Mouse (Mus musculus) neural tube, embryonic 13.5 days (tissue): ENCODE measurements around the gene Mrps6. TPM values are rescaled to one million over a fixed set of nuclear protein-coding genes. Genes with fewer than 3 reads are reported as not detected.
A peak's percentile ranks its signal among the peaks of the same experiment; 100 is the strongest.

Experiments
- ATAC-seq: fragments of 200-750 bp; cut with Nextera tagmentation; 2 replicates; pipeline ENCODE4 v1.8.0; 2017; ENCODE audit warnings: low read depth, mild to moderate bottlenecking, moderate TSS enrichment, moderate library complexity
- H3K27ac ChIP-seq: fragments of 300-500 bp; sonication (generic); replicated peaks from 2 replicates; pipeline ENCODE4 v1.5.1; 2015; ENCODE audit warnings: moderate library complexity, mild to moderate bottlenecking, inconsistent platforms
- H3K27me3 ChIP-seq: fragments of 300-500 bp; sonication (generic); 2 replicates; pipeline ENCODE4 v1.6.1; 2015; ENCODE audit warnings: mild to moderate bottlenecking, inconsistent platforms
- H3K36me3 ChIP-seq: fragments of 300-500 bp; sonication (generic); 2 replicates; pipeline ENCODE4 v1.6.1; 2015; ENCODE audit warnings: mild to moderate bottlenecking, inconsistent platforms
- H3K4me1 ChIP-seq: fragments of 300-500 bp; sonication (generic); replicated peaks from 2 replicates; pipeline ENCODE4 v1.6.1; 2015; ENCODE audit warnings: inconsistent platforms
- H3K4me2 ChIP-seq: fragments of 300-500 bp; sonication (generic); 2 replicates; pipeline ENCODE4 v1.6.1; 2015; ENCODE audit warnings: inconsistent platforms, mild to moderate bottlenecking, moderate library complexity
- H3K4me3 ChIP-seq: fragments of 300-500 bp; sonication (generic); 2 replicates; pipeline ENCODE4 v1.5.1; 2015; ENCODE audit warnings: mild to moderate bottlenecking, inconsistent platforms
- H3K9ac ChIP-seq: fragments of 300-500 bp; sonication (generic); 2 replicates; pipeline ENCODE4 v1.6.1; 2015; ENCODE audit warnings: moderate library complexity, mild to moderate bottlenecking, inconsistent platforms
- H3K9me3 ChIP-seq: fragments of 300-500 bp; sonication (generic); 2 replicates; pipeline ENCODE4 v1.6.1; 2016; ENCODE audit warnings: inconsistent platforms
- WGBS: fragments of 180-500 bp; shearing (Covaris S2); methylation state at CpG from one replicate; pipeline ENCODE4 v1.1.7; 2015; 5-methylcytosine and 5-hydroxymethylcytosine counted together
- polyA plus RNA-seq: library from polyadenylated mRNA; unstranded; fragments of >200 nt; fragmentation: Nextera tagmentation; extraction: Ambion mirVana; gene quantifications from 2 replicates; pipeline ENCODE4 v1.2.1, GENCODE M21; 2015

The Mrps6 gene
- polyA plus RNA-seq, 1 experiment from 2014 or later, result 167 TPM

DNA sequence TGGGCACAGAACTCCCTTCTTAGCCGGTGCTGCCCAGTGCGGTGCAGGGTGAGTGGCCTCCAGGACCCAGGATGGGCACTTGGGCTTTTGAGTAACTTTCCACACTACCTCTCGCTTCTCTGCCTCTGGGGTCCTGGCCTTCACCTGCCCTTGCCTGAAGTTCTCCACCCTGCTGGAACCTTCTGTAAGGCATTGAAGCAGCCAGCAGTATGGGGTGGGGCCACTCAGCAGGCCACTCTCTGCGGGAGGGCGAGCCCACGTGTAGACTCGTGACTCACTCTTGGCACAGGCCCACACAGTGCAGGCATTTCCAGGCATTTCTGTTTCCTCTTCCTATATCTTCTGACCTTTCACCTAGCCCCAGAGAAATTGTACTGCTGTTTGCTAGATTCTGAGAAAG lies 18.6 kb upstream of the Mrps6 start:
- Histone ChIP-seq H3K4me1 (no peaks in the 10 kb centered on the region), H3K4me3 (no peak overlapping the region), H3K36me3 (no peaks in the 10 kb centered on the region), H3K27ac (no peak overlapping the region), H3K27me3 (no peaks in the 10 kb centered on the region), H3K4me2 (no peak overlapping the region), H3K9me3 (no peaks in the 10 kb centered on the region), H3K9ac (no peak overlapping the region)
- WGBS, result 92% methylated on average over 7 of the region's 7 CpGs
- no peak for ATAC-seq

DNA sequence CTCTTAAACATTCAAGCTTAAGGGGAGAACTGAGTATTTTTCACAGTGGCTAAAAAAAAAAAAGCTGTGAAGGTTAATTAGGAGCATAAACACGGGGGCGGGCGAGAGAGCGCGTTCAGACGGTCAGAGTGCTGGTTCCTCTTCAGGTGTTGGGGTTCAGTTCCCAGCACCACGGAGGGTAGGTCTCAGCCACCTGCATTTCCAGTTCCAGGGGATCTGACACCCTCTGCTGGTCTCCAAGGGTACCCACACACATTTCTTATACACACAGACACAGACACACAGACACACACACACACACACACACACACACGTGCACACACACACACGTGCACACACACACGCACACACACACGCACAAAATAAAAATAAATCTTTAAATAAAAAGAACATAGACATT lies 18.1 kb upstream of the Mrps6 start:
- H3K4me2 ChIP-seq, result no peak overlapping the region
- 96% methylated on average over 11 of the region's 11 CpGs for WGBS
- no peak overlapping the region for H3K4me3 ChIP-seq
- no peaks in the 10 kb centered on the region for H3K36me3 ChIP-seq
- H3K9me3 ChIP-seq, result no peaks in the 10 kb centered on the region
- no peak overlapping the region for H3K27ac ChIP-seq
- no peaks in the 10 kb centered on the region for H3K4me1 ChIP-seq
- H3K9ac ChIP-seq, result no peak overlapping the region
- H3K27me3 ChIP-seq, result no peaks in the 10 kb centered on the region
- ATAC-seq, result no peak

DNA sequence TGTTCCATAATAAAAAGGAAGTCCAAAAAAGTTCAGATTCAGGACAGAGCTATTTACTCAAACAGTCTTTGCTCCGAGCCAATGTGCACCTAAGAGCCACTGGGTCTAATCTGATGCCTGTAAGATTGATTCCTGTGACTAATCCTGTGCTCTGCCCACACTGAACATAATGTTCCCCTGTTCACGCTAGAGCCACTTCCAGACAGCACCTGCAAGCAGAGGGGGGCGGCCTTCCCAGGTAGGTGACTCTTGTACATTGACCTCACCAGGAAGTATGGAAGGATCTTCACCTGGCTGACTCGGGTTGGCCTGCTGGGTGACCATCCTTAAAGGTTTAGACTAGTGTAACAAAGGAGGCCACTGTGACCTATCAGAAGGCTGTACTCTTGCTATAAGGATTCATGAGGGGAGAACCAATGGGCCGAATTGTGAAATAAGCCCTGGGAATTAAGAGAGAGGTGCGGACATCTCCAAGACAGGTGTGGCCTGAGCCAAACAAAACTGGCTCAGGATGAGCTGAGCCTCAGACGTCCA lies 6.2 kb upstream of the Mrps6 start:
- H3K4me1 ChIP-seq, result no peaks in the 10 kb centered on the region; the same call in 1 of the 2 replicates
- H3K9me3 ChIP-seq, result peaks cover 7% of the 10 kb centered on the region; the same call in 1 of the 2 replicates
- no peak overlapping the region for H3K4me2 ChIP-seq
- H3K4me3 ChIP-seq, result no peak overlapping the region
- no peak overlapping the region for H3K9ac ChIP-seq
- no peak overlapping the region for H3K27ac ChIP-seq
- H3K36me3 ChIP-seq, result no peaks in the 10 kb centered on the region
- ATAC-seq, result no peak
- no peaks in the 10 kb centered on the region for H3K27me3 ChIP-seq
- WGBS, result 81% methylated on average over 7 of the region's 7 CpGs

DNA sequence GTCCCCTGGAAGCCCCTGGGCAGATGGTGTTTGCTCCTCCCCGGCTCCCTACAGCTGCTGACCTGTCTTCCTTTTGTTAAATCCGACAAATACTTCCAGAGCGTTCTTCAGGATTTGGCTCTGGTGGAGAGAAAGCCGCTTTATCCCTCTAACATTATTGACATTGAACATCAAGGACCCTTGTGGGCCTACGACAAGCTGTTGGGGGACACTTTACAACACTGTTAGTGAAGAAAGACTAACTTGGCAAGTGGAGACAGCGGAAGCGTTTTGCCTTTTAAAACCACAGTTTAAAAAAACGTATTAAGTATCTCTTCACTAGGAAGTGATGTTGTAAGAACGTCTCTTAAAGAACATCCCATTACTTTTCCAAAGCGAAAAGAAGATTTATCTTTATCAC lies 5.5 kb upstream of the Mrps6 start:
- H3K36me3 ChIP-seq, result no peaks in the 10 kb centered on the region
- peaks cover 7% of the 10 kb centered on the region; the same call in 1 of the 2 replicates for H3K4me1 ChIP-seq
- peaks cover 7% of the 10 kb centered on the region; the same call in 1 of the 2 replicates for H3K9me3 ChIP-seq
- H3K27me3 ChIP-seq, result no peaks in the 10 kb centered on the region
- no peak overlapping the region for H3K4me2 ChIP-seq
- no peak overlapping the region for H3K27ac ChIP-seq
- WGBS, result 83% methylated on average over 10 of the region's 10 CpGs
- no peak overlapping the region for H3K4me3 ChIP-seq
- no peak for ATAC-seq
- no peak overlapping the region for H3K9ac ChIP-seq

DNA sequence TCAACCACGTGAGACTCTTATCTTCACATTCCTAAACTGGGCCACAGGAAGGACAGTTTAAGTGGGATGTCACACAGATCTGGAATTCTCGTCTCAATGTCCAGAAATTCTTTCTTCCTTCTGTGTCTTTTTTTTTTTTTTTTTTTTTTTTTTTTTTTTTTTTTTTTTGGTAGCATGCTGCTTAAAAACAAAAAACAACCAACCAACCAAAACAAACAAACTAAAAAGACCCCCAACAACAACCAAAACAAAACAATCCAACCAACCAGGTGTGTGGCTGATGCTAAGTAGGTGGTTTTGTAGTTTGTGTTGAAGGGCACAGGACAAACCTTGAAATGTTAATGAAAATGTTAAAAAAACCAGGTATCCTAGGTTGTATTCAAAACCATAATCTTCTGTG lies 1.4 kb upstream of the Mrps6 start:
- H3K27me3 ChIP-seq, result no peaks in the 10 kb centered on the region
- no peak for ATAC-seq
- WGBS, result 63% methylated on average over 2 of the region's 2 CpGs
- no peak overlapping the region for H3K9ac ChIP-seq
- no peak overlapping the region for H3K4me2 ChIP-seq
- peaks cover 11% of the 10 kb centered on the region for H3K36me3 ChIP-seq
- H3K27ac ChIP-seq, result no peak overlapping the region
- peaks cover 33% of the 10 kb centered on the region for H3K4me1 ChIP-seq
- H3K9me3 ChIP-seq, result peaks cover 7% of the 10 kb centered on the region; the same call in 1 of the 2 replicates
- H3K4me3 ChIP-seq, result no peak overlapping the region

DNA sequence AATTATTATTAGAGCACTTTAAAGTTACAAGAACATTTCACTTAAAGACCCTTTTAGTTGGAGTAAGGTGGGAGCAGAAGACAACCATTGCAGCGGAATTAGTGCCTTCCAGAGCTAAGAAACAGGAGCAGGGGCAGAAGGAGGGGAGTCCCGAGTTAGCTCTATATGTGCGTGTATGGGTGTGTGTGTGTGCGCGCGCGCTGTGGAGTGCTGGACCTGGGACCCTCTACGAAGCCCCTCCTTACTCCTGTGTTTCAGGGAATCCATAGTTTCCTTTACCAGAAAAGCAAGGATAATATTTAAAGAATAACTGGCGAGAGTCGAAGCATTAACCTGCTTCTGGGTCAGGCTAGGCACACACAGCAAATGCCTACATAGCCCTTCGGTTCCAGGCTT lies 616 bp upstream of the Mrps6 start:
- Histone ChIP-seq H3K4me3 (peak overlapping the region; percentile 92), H3K4me2 (peak overlapping the region; percentile 84), H3K27ac (peak overlapping the region; percentile 92), H3K4me1 (peaks cover 37% of the 10 kb centered on the region), H3K27me3 (no peaks in the 10 kb centered on the region), H3K9me3 (peaks cover 7% of the 10 kb centered on the region; the same call in 1 of the 2 replicates), H3K9ac (peak overlapping the region; percentile 92), H3K36me3 (peaks cover 19% of the 10 kb centered on the region)
- WGBS, result 7% methylated on average over 11 of the region's 11 CpGs
- peak; percentile 74 for ATAC-seq

DNA sequence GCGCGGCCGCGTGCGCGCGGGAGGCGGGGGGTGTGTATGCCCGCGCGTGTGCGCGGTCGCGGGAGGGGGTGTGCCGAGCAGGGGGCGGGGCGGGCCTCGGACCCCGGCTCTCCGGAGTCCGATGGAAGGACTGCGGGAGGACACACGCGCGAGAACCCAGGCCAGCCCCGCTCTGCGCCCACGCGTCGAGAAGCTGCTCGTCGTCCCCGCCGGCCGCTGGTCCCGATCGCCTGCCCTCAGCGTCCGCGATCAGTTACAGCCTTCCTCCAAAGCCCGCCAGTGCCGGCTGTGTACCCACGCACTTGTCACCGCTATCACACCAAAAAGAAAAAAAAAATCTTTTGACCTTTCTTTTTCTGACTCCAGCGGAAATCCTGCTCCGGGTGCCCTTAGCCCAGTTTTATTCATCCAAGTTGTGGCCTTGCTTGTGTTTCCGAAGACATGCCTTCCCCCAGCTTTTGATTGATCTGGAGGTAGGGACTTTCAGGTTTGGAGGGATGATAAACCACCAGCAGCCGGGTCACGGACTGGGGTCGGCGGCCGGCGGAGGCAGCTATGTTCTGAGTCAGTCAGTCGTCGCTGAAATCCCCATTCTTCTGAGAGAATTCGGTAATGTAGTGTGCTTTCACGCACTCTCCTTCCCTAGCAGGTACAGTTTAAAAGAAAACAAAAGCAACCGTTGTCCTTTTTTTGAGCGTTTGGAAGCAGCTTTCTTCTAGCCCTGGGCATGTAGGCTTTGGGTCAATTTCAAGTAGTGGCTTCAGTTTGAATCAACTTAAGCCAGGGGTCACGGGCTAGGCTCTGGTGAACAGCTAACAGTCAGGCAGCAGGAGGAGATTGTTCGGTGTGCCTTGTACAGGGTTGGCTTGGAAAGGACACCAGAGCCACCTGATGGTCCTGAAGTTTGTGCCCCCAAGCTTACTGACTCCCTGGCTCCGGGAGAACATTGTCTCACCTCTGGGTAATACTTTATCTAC lies 862 bp downstream of the Mrps6 start:
- Histone ChIP-seq H3K9me3 (0 out of 2 replicates have a peak, but pooled peaks cover 3% of the 10 kb centered on the region), H3K4me2 (peak overlapping the region; percentile 84), H3K4me3 (peak overlapping the region; percentile 92), H3K36me3 (peaks cover 31% of the 10 kb centered on the region), H3K27ac (peak overlapping the region; percentile 92), H3K9ac (peak overlapping the region; percentile 92), H3K27me3 (no peaks in the 10 kb centered on the region), H3K4me1 (peaks cover 37% of the 10 kb centered on the region)
- peak; percentile 64 for ATAC-seq
- 1% methylated on average over 45 of the region's 63 CpGs for WGBS

DNA sequence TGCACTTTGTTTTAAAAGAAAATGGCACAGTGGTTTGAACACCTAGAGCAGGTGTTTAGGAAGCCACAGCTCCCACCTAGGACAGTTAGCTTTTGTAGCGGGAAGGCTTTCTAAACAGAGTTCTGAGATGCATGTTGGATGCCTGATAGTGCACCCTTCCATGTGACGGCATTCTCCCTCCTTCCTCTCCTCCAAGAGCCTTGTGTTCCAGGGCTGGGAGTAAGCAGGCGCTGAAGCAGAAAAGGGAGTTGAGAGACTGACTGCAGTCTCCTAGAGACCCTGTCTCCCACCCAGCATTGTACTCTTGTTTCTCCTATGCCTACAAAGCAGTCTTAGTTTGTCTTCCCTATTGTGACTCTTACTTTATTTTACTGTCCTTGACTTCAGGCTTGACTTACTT lies 2.1 kb downstream of the Mrps6 start:
- Histone ChIP-seq H3K4me3 (peak overlapping the region; percentile 92), H3K36me3 (peaks cover 34% of the 10 kb centered on the region), H3K9me3 (no peaks in the 10 kb centered on the region), H3K4me1 (peaks cover 37% of the 10 kb centered on the region), H3K27me3 (no peaks in the 10 kb centered on the region), H3K4me2 (peak overlapping the region; percentile 84), H3K9ac (peak overlapping the region; percentile 60), H3K27ac (no peak overlapping the region)
- WGBS, result 69% methylated on average over 3 of the region's 3 CpGs
- no peak for ATAC-seq

DNA sequence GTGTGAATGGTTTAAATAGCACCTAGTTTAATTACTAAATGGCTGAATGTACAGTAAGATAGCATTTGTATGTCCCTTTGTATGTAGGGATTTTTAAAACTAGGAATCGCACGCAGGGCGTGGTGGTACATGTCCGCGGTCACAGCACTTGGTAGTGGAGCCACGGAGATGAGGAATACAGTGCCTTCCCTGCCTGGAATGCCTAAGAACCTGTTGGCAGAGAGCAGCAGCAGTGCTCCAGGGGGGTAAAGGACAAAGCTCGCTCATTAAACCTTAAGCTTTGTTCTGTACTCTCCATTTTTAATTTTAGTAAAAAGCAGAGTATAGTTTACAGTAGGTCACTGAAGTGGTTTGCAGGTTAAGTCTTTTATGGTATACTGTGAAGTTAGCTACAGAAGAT lies 3.5 kb downstream of the Mrps6 start:
- Histone ChIP-seq H3K9me3 (no peaks in the 10 kb centered on the region), H3K4me3 (no peak overlapping the region), H3K9ac (no peak overlapping the region), H3K4me2 (no peak overlapping the region), H3K4me1 (peaks cover 37% of the 10 kb centered on the region), H3K27ac (no peak overlapping the region), H3K36me3 (peaks cover 41% of the 10 kb centered on the region), H3K27me3 (no peaks in the 10 kb centered on the region)
- ATAC-seq, result no peak
- WGBS, result 95% methylated on average over 7 of the region's 7 CpGs

DNA sequence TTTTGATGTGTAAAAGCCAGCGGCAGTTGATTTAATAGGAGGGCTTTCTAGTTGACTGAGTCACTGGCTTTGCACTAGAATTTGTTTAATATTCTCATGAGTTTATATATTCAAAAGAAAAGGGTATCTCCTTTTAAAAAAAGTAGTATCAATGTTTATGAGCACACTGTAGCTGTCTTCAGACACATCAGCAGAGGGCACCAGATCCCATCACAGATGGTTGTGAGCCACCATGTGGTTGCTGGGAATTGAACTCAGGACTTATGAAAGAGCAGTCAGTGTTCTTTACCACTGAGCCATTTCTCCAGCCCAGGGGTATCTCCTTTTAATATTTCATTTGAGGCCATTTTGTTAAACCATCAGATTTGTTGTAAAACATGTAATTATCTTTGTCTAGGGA lies 4.8 kb downstream of the Mrps6 start:
- no peak overlapping the region for H3K9ac ChIP-seq
- H3K27ac ChIP-seq, result no peak overlapping the region
- H3K4me3 ChIP-seq, result no peak overlapping the region
- peaks cover 48% of the 10 kb centered on the region for H3K36me3 ChIP-seq
- no peaks in the 10 kb centered on the region for H3K9me3 ChIP-seq
- 95% methylated on average over 1 of the region's 1 CpGs for WGBS
- no peak overlapping the region for H3K4me2 ChIP-seq
- peaks cover 30% of the 10 kb centered on the region for H3K4me1 ChIP-seq
- no peak for ATAC-seq
- H3K27me3 ChIP-seq, result no peaks in the 10 kb centered on the region

DNA sequence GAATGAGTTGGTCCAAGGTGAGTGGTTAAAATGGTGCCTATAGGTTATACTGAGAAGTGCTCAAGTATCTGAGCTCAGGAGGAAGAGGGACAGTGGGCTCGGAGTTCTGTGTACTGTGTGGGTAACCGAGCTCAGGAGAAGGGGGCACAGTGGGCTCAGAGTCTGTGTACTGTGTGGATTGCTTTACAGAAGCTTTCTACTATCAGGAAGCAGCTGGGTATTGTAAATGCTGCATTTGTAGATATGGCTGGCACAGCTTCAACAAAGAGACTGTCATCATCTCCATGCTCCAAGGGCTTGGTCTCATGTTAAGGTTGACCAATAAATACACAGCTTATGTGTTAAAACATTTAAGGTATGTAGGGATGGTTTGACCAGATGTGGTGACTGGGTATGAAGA lies 6.7 kb downstream of the Mrps6 start:
- H3K36me3 ChIP-seq, result peaks cover 59% of the 10 kb centered on the region
- H3K4me3 ChIP-seq, result no peak overlapping the region
- WGBS, result 92% methylated on average over 2 of the region's 2 CpGs
- no peak overlapping the region for H3K4me2 ChIP-seq
- peaks cover 22% of the 10 kb centered on the region for H3K4me1 ChIP-seq
- no peaks in the 10 kb centered on the region for H3K27me3 ChIP-seq
- ATAC-seq, result no peak
- no peak overlapping the region for H3K9ac ChIP-seq
- no peak overlapping the region for H3K27ac ChIP-seq
- no peaks in the 10 kb centered on the region for H3K9me3 ChIP-seq

DNA sequence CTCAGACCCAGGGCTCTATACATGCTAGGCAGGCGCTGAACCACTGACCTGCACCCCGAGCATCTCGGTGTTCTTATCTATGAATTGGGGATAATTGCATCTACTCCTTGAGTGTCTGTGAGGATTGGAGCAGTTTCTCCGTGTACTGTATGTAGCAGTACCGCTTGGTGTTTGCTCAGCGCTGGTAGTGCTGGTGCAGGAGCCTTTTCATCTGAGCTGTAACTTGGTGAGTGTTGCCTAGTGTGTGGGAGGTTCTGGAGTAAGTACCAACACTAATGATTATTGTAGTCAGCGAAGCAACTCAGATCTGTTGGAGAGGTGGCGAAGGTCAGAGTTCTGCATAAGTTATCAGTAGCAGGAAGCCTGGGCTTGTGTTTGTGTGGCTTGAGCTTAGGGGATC lies 12.3 kb downstream of the Mrps6 start:
- Histone ChIP-seq H3K4me1 (no peaks in the 10 kb centered on the region), H3K36me3 (peaks cover 49% of the 10 kb centered on the region), H3K4me2 (no peak overlapping the region), H3K9me3 (no peaks in the 10 kb centered on the region), H3K4me3 (no peak overlapping the region), H3K9ac (no peak overlapping the region), H3K27me3 (no peaks in the 10 kb centered on the region), H3K27ac (no peak overlapping the region)
- WGBS, result 95% methylated on average over 8 of the region's 8 CpGs
- no peak for ATAC-seq
